Mouse (Mus musculus): ENCODE measurements around the gene 6030452D12Rik. TPM values are rescaled to one million over a fixed set of nuclear protein-coding genes. Genes with fewer than 3 reads are reported as not detected.

The 6030452D12Rik gene
- not detected in 2 replicates for polyA plus RNA-seq (2012; rRNA removed)

GRCm38 (mm10) chr8:106500018-106500685 is at the start of gene 6030452D12Rik:
Gene 6030452D12Rik, plus strand, starts transcription at chr8:106500522.

GRCm38 (mm10) chr8:106510365-106510975 is 10.1 kb downstream of the 6030452D12Rik start, which contains the start of gene Cdh3:
Gene Cdh3, plus strand, starts transcription at chr8:106510891.

Other genes starting within 250 kb of the 6030452D12Rik start
- gene Smpd3, start 162.5 kb upstream of the 6030452D12Rik start, polyA plus RNA-seq (2012; rRNA removed) = 0.20 and 0.22 TPM in 2 replicates
- gene Zfp90, start 85.2 kb upstream of the 6030452D12Rik start, polyA plus RNA-seq (2012; rRNA removed) = 1.7 and 2.0 TPM in 2 replicates
- gene Cdh3, start 10.4 kb downstream of the 6030452D12Rik start, polyA plus RNA-seq (2012; rRNA removed) = 1.3 TPM in 2 replicates
- 43.6 and 54.2 TPM in 2 replicates for gene Gm10073, start 72.9 kb downstream of the 6030452D12Rik start, polyA plus RNA-seq (2012; rRNA removed)
- gene Cdh1, start 102.8 kb downstream of the 6030452D12Rik start, polyA plus RNA-seq (2012; rRNA removed) = 9.9 and 11.5 TPM in 2 replicates
- gene Tango6, start 182.5 kb downstream of the 6030452D12Rik start, polyA plus RNA-seq (2012; rRNA removed) = 1.5 and 1.7 TPM in 2 replicates